Mouse (Mus musculus): Measurements from ENCODE around the gene Stox2. TPM values are rescaled to one million over a fixed set of nuclear protein-coding genes. Genes with fewer than 3 reads are reported as not detected.

Gene Stox2
- polyA plus RNA-seq, 2 experiments: 0.06 to 0.11 TPM

DNA sequence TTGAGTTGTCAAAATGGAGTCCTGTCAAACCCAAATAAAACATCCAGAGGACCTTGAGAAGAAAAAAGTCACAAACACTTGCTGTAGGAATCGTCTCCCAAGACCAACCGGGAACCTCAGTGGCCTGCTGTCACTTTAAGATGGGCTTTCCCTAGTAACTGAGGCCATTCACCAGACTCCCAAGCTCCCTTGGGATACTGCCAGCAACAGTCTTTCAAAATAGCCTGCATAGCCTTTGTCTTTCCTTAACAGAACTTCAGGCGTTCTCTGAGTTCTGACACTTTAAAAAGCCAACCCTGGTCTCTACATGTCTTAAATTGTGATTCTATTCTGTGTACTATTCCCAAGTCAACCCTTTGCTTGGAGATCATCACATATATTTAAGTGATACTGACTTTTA, 64.9 kb downstream of the Stox2 start:
- Histone ChIP-seq H3K4me3 (ENCODE audit: insufficient read depth in 1 of 2, low read depth in 2 of 2, low read length in 2 of 2) (no peak overlapping the region), H3K4me2 (ENCODE audit: low read depth) (no peak overlapping the region), H3K27ac (no peak overlapping the region), H3K9ac (replicated peaks) (no peak overlapping the region), H3K4me1 (replicated peaks; ENCODE audit: control insufficient read depth in 2 of 2, insufficient read depth in 2 of 2, low read length in 1 of 2) (no peaks in the 10 kb centered on the region), H3K36me3 (replicated peaks; ENCODE audit: control insufficient read depth, insufficient read depth, low read depth) (no peaks in the 10 kb centered on the region), H3K9me3 (ENCODE audit: control insufficient read depth, low read length) (no peaks in the 10 kb centered on the region), H3K27me3 (ENCODE audit: control insufficient read depth, insufficient read depth, low read length) (no peaks in the 10 kb centered on the region)
- DNase-seq (ENCODE audit: low read depth in 3 of 3, low spot score in 3 of 3) (no peak), ATAC-seq (ENCODE audit: insufficient read depth) (no peak)
- no peak for TF ChIP-seq EP300 (IDR thresholded peaks at IDR 0.05; ENCODE audit: low read depth)
- TF ChIP-seq CTCF (IDR thresholded peaks at IDR 0.05; ENCODE audit: low read depth): no peak
- WGBS (ENCODE audit: insufficient replicate concordance): 47% methylated on average over 3 of the region's 3 CpGs

DNA sequence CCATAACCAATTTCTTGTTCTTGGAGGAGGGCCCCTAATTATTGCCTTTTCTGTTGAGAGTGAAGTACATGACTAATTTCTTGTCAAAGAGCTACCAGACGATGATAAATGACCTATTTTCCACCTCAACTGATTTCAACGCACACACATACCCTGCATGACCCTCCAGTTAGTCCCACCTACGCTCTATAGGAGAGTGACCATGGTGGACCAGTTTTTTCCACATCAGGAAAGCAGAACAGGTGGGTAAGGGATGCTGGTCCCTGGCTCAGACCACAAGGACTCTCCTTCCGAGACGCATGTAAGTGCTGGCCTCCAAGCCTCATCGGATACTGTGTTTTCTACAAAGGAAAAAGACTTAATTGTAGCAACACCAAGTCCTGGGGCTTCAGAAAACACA, 65.4 kb downstream of the Stox2 start:
- H3K4me2 ChIP-seq (ENCODE audit: low read depth): no peak overlapping the region
- no peak for TF ChIP-seq EP300 (IDR thresholded peaks at IDR 0.05; ENCODE audit: low read depth)
- TF ChIP-seq CTCF (IDR thresholded peaks at IDR 0.05; ENCODE audit: low read depth): no peak
- 64% methylated on average over 6 of the region's 6 CpGs for WGBS (ENCODE audit: insufficient replicate concordance)
- no peak overlapping the region for H3K27ac ChIP-seq
- no peaks in the 10 kb centered on the region for H3K4me1 ChIP-seq (replicated peaks; ENCODE audit: control insufficient read depth in 2 of 2, insufficient read depth in 2 of 2, low read length in 1 of 2)
- H3K4me3 ChIP-seq (ENCODE audit: insufficient read depth in 1 of 2, low read depth in 2 of 2, low read length in 2 of 2): no peak overlapping the region
- H3K27me3 ChIP-seq (ENCODE audit: control insufficient read depth, insufficient read depth, low read length): no peaks in the 10 kb centered on the region
- H3K9me3 ChIP-seq (ENCODE audit: control insufficient read depth, low read length): no peaks in the 10 kb centered on the region
- no peak for DNase-seq (ENCODE audit: low read depth in 3 of 3, low spot score in 3 of 3)
- H3K36me3 ChIP-seq (replicated peaks; ENCODE audit: control insufficient read depth, insufficient read depth, low read depth): no peaks in the 10 kb centered on the region
- no peak for ATAC-seq (ENCODE audit: insufficient read depth)
- H3K9ac ChIP-seq (replicated peaks): no peak overlapping the region

DNA sequence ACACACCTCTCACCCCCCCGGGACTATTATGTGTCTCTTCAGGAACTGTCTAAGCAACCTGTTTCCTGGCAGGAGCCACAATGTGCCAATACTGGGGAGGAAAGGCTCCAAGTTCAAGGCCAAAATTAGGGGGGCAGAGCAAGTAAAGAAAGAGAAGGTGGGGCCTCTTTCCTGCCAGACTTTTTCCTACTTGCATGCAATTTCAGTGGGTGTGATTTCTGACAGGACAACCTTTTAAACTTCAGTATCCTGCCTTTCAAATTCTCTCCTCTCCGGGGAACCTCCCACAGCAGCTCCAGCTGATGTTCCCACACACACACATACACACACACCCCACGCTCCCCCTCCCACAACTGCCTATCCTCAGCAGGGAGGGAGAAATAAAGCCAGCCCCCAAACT, 66.1 kb downstream of the Stox2 start:
- H3K9me3 ChIP-seq (ENCODE audit: control insufficient read depth, low read length): no peaks in the 10 kb centered on the region
- no peak for TF ChIP-seq EP300 (IDR thresholded peaks at IDR 0.05; ENCODE audit: low read depth)
- TF ChIP-seq CTCF (IDR thresholded peaks at IDR 0.05; ENCODE audit: low read depth): no peak
- no peaks in the 10 kb centered on the region for H3K4me1 ChIP-seq (replicated peaks; ENCODE audit: control insufficient read depth in 2 of 2, insufficient read depth in 2 of 2, low read length in 1 of 2)
- H3K27ac ChIP-seq: no peak overlapping the region
- 35% methylated on average over 3 of the region's 3 CpGs for WGBS (ENCODE audit: insufficient replicate concordance)
- DNase-seq (ENCODE audit: low read depth in 3 of 3, low spot score in 3 of 3) (no peak), ATAC-seq (ENCODE audit: insufficient read depth) (no peak)
- H3K4me2 ChIP-seq (ENCODE audit: low read depth): no peak overlapping the region
- no peak overlapping the region for H3K9ac ChIP-seq (replicated peaks)
- no peak overlapping the region for H3K4me3 ChIP-seq (ENCODE audit: insufficient read depth in 1 of 2, low read depth in 2 of 2, low read length in 2 of 2)
- H3K27me3 ChIP-seq (ENCODE audit: control insufficient read depth, insufficient read depth, low read length): no peaks in the 10 kb centered on the region
- H3K36me3 ChIP-seq (replicated peaks; ENCODE audit: control insufficient read depth, insufficient read depth, low read depth): no peaks in the 10 kb centered on the region

DNA sequence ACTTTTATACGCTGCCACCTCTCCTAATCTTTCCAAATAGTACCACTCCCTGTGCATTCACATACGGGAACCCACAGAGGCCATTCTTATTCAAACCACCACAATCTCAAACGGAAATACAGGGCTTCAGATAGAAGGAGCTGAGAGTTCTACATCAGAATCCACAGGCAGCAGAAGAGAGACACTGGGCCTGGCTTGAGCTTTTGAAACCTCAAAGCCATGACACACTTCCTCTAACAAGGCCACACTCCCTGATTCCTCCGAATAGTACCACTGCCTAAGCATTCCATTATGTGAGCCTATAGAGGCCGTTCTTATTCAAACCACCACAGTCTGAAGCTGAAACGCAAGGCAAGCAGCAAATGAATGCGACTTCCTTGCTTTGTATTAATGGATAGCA, 69.5 kb downstream of the Stox2 start:
- no peaks in the 10 kb centered on the region for H3K4me1 ChIP-seq (replicated peaks; ENCODE audit: control insufficient read depth in 2 of 2, insufficient read depth in 2 of 2, low read length in 1 of 2)
- H3K27me3 ChIP-seq (ENCODE audit: control insufficient read depth, insufficient read depth, low read length): no peaks in the 10 kb centered on the region
- H3K36me3 ChIP-seq (replicated peaks; ENCODE audit: control insufficient read depth, insufficient read depth, low read depth): no peaks in the 10 kb centered on the region
- TF ChIP-seq EP300 (IDR thresholded peaks at IDR 0.05; ENCODE audit: low read depth) (no peak), CTCF (IDR thresholded peaks at IDR 0.05; ENCODE audit: low read depth) (no peak)
- no peak for ATAC-seq (ENCODE audit: insufficient read depth)
- no peak overlapping the region for H3K27ac ChIP-seq
- 68% methylated on average over 7 of the region's 7 CpGs for WGBS (ENCODE audit: insufficient replicate concordance)
- H3K9ac ChIP-seq (replicated peaks): no peak overlapping the region
- no peak overlapping the region for H3K4me3 ChIP-seq (ENCODE audit: insufficient read depth in 1 of 2, low read depth in 2 of 2, low read length in 2 of 2)
- DNase-seq (ENCODE audit: low read depth in 3 of 3, low spot score in 3 of 3): no peak
- no peaks in the 10 kb centered on the region for H3K9me3 ChIP-seq (ENCODE audit: control insufficient read depth, low read length)
- H3K4me2 ChIP-seq (ENCODE audit: low read depth): no peak overlapping the region

DNA sequence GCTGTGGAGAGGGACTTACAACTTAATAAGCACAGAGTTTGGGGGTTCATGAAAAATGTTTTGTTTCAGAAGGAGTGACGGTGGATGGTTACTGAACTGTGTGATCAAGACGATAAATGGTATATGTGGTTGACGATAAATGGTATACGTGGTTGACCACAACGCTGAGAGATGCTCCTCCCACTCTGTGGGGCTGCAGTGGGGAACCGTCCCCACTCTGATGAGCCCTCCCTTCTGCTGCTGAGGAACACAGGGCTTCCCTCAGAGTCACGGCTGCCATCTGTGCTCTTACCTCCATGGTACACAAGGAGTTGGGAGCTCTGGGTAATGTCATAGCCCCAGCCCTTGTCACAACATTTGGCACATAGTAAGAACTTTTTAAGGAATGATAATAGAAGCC, 72.4 kb downstream of the Stox2 start:
- no peaks in the 10 kb centered on the region for H3K9me3 ChIP-seq (ENCODE audit: control insufficient read depth, low read length)
- no peak overlapping the region for H3K4me2 ChIP-seq (ENCODE audit: low read depth)
- H3K27me3 ChIP-seq (ENCODE audit: control insufficient read depth, insufficient read depth, low read length): no peaks in the 10 kb centered on the region
- H3K27ac ChIP-seq: no peak overlapping the region
- no peak overlapping the region for H3K4me3 ChIP-seq (ENCODE audit: insufficient read depth in 1 of 2, low read depth in 2 of 2, low read length in 2 of 2)
- H3K9ac ChIP-seq (replicated peaks): no peak overlapping the region
- DNase-seq (ENCODE audit: low read depth in 3 of 3, low spot score in 3 of 3): no peak
- WGBS (ENCODE audit: insufficient replicate concordance): 21% methylated on average over 7 of the region's 7 CpGs
- H3K4me1 ChIP-seq (replicated peaks; ENCODE audit: control insufficient read depth in 2 of 2, insufficient read depth in 2 of 2, low read length in 1 of 2): no peaks in the 10 kb centered on the region
- no peak for ATAC-seq (ENCODE audit: insufficient read depth)
- TF ChIP-seq EP300 (IDR thresholded peaks at IDR 0.05; ENCODE audit: low read depth) (no peak), CTCF (IDR thresholded peaks at IDR 0.05; ENCODE audit: low read depth) (no peak)
- no peaks in the 10 kb centered on the region for H3K36me3 ChIP-seq (replicated peaks; ENCODE audit: control insufficient read depth, insufficient read depth, low read depth)
